Mouse (Mus musculus): ENCODE measurements around the gene Olfr976. TPM values are rescaled to one million over a fixed set of nuclear protein-coding genes. Genes with fewer than 3 reads are reported as not detected.
"Not testable (repeated sequence)": the region's sequence is repeated elsewhere in the genome, so short reads cannot be mapped to it uniquely, and the experiment has no call there.

The Olfr976 gene
- not detected in 2 replicates for polyA plus RNA-seq (2015; fragmentation: Nextera tagmentation; extraction: Ambion mirVana)

DNA sequence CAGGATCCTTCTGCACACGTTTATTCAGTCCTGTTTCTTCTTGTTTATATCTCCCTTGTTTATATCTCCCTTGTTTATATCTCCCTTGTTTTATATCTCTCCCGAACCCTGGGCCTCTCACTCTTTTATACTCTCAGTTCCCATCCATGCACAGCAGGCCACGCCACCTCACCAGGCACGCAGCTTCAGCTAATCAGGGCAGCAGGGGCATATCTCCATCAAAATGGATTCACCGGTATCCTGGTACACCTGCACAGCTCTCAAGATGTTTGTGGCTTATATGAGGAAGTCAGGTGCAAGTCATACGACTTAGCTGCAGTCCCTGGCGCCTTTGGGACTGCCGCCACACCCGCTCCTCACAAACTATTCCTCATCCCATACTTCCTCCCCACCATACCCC, at the start of gene Olfr976:
Olfr976 (minus strand) TSS at position 101 of the 400 bp plus-strand sequence.
- WGBS, result 85% methylated on average over 6 of the region's 9 CpGs
- H3K27me3 ChIP-seq; H3K9ac ChIP-seq; ATAC-seq (ENCODE audit: insufficient number of reproducible peaks, insufficient read depth, low FRiP score, low TSS enrichment, low read depth); H3K27ac ChIP-seq; H3K4me1 ChIP-seq; H3K4me3 ChIP-seq; H3K9me3 ChIP-seq; H3K4me2 ChIP-seq; H3K36me3 ChIP-seq: not testable (repeated sequence)

DNA sequence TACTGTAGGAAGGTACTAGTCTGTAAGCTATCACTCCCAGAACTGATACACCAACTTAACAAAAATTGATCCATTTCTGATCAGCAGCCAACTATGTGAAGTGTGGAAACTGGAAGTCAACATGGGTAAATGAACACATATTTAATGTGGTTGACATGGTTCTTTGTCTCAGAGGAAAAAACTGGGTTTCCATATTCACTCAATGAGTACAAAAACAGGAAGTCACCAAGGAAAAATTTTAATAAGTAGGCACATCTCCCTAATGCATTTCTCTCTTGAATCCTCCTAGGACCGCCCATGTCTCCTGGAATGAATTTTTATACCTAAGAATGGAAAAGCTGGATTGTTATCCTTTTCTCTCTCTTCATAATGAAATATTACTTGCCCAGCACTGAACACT, 48.5 kb upstream of the Olfr976 start, which contains the start of gene Olfr980:
Olfr980 (minus strand) TSS at position 101 of the 400 bp plus-strand sequence.
- Histone ChIP-seq H3K4me3 (no peak within 1 kb of the TSS), H3K4me2 (no peak within 1 kb of the TSS), H3K27ac (no peak within 1 kb of the TSS), H3K27me3 (no peaks in the 10 kb centered on the region), H3K9ac (no peak within 1 kb of the TSS), H3K36me3 (no peaks in the 10 kb centered on the region), H3K9me3 (no peaks in the 10 kb centered on the region), H3K4me1 (no peaks in the 10 kb centered on the region)
- no peak for ATAC-seq (ENCODE audit: insufficient number of reproducible peaks, insufficient read depth, low FRiP score, low TSS enrichment, low read depth)
- 89% methylated on average over 1 of the region's 1 CpGs for WGBS

DNA sequence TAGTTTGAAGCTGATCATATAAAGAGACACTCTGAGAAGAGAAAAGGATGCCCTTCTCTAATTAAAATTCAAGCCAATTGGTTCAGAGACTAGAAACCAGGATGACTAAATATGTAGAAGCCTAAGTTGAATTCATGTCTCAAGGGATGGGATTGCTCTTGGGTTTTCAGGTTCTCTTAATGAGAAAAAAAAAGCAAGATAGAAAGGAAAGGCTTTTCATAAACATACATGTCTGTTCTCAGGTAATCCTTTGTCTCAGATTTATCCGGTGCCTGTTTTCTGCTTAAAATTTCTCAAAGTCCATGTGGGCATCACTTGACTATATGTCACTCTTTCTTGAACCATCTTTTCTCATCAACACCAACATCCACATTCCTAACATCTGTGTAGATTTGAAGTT, 42.4 kb upstream of the Olfr976 start, which contains the start of gene Olfr979:
Olfr979 (minus strand) TSS at position 101 of the 400 bp plus-strand sequence.
- Histone ChIP-seq H3K27me3 (no peaks in the 10 kb centered on the region), H3K27ac (no peak within 1 kb of the TSS), H3K4me1 (no peaks in the 10 kb centered on the region), H3K4me2 (no peak within 1 kb of the TSS), H3K36me3 (no peaks in the 10 kb centered on the region), H3K9me3 (no peaks in the 10 kb centered on the region), H3K4me3 (no peak within 1 kb of the TSS), H3K9ac (no peak within 1 kb of the TSS)
- 100% methylated on average over 1 of the region's 1 CpGs for WGBS
- ATAC-seq (ENCODE audit: insufficient number of reproducible peaks, insufficient read depth, low FRiP score, low TSS enrichment, low read depth), result no peak

DNA sequence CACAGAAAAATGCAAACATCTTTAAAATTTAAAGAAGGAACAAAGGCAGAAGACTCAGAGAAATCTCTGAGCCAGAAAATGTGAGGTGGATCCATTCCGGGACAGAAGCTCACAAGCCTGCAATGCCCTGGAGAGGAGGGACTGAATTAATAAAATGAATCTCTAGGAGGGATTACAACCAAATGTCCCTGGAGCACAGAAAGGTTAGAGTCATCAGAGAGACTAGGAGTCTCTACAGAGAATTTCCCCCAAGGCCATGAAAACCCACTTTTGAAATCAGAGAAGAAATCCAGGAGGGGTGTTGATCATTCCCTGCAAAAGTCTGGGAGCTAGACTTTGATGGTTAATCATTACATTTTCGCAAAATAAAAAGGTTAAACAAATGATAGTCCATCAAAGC, 30.9 kb upstream of the Olfr976 start, which contains the start of gene Olfr978:
Olfr978 (plus strand) TSS at position 301 of the 400 bp plus-strand sequence.
- Histone ChIP-seq H3K4me1 (no peaks in the 10 kb centered on the region), H3K9ac (no peak within 1 kb of the TSS), H3K9me3 (no peaks in the 10 kb centered on the region), H3K36me3 (no peaks in the 10 kb centered on the region), H3K27ac (no peak within 1 kb of the TSS), H3K4me3 (no peak within 1 kb of the TSS), H3K4me2 (no peak within 1 kb of the TSS), H3K27me3 (no peaks in the 10 kb centered on the region)
- WGBS, result 59% methylated on average over 2 of the region's 2 CpGs
- ATAC-seq (ENCODE audit: insufficient number of reproducible peaks, insufficient read depth, low FRiP score, low TSS enrichment, low read depth), result no peak

DNA sequence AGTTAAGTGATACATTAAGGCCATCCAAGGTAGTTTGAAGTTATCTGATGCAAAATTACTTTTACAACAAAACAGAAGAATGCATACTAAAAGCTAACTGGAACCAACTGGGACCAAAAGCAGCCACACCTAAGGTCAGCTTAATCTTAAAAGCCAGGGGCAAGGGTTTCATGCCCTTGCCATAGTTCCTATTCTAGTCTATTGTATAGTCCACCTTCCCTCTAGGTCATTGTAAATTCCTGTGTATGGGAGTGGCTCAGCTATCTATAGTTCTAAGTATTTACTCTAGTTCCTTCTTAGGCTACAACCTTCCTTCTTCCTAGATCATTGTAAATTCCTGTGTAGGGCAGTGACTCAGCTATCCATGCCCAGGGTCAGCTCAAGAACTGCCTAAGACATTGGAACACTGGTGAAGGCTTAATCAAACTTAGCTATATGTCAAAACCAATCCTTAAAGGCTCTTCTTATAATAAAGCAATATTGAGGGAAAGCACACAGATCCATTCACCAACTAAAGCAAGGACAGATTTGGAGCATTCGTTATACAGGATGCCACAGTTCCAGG, 15.7 kb upstream of the Olfr976 start:
- not testable (repeated sequence) for H3K4me2 ChIP-seq; H3K4me3 ChIP-seq; H3K27ac ChIP-seq; H3K9me3 ChIP-seq; H3K27me3 ChIP-seq; H3K9ac ChIP-seq; H3K36me3 ChIP-seq; ATAC-seq (ENCODE audit: insufficient number of reproducible peaks, insufficient read depth, low FRiP score, low TSS enrichment, low read depth); H3K4me1 ChIP-seq
- WGBS, result 80% methylated on average over 1 of the region's 1 CpGs

DNA sequence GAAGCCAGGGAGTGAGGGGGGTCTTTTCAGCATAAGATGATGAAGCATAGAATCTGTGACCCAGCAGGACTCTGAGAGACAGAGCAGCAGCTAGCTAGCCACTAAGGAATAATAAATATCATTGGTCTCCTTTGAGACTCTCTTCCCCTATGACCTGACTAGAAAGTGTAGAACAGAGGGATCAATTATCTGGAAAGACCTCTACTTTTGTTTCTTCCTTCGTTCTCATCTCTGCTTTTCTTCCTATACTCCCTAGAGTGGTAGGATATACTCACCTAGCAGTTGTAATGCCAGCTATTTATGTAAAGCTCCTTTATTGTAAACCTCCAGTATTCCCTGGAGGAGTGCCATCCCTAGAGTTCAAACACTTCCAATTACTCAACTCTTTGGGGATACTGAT, 9.0 kb downstream of the Olfr976 start, which contains the start of gene Olfr975:
Olfr975 (minus strand) TSS at position 101 of the 400 bp plus-strand sequence.
- H3K4me2 ChIP-seq, result no peak within 1 kb of the TSS
- no peaks in the 10 kb centered on the region for H3K27me3 ChIP-seq
- no peak for ATAC-seq (ENCODE audit: insufficient number of reproducible peaks, insufficient read depth, low FRiP score, low TSS enrichment, low read depth)
- H3K36me3 ChIP-seq, result no peaks in the 10 kb centered on the region
- H3K9me3 ChIP-seq, result no peaks in the 10 kb centered on the region
- H3K4me3 ChIP-seq, result no peak within 1 kb of the TSS
- H3K4me1 ChIP-seq, result no peaks in the 10 kb centered on the region
- H3K27ac ChIP-seq, result no peak within 1 kb of the TSS
- 59% methylated on average over 1 of the region's 1 CpGs for WGBS
- no peak within 1 kb of the TSS for H3K9ac ChIP-seq

DNA sequence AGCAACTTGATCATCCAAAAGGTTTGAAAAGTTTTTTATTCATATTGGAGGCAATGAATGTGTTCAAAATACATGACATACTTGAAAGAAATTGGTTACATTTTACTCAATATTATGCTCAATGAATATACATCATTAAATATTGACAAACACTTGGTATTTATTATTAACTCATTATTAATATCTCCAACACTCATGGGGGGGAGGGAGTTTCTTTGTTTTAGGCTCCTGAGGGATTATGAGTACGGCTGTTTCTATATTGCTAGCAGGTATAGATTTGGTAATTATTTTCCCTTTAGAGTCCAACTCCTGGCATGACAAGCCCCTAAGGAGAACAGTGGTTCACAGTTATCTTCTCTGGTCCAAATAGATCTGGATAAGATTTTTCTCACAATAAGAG, 23.7 kb downstream of the Olfr976 start, which contains the start of gene Olfr974:
Olfr974 (plus strand) TSS at position 301 of the 400 bp plus-strand sequence.
- ATAC-seq (ENCODE audit: insufficient number of reproducible peaks, insufficient read depth, low FRiP score, low TSS enrichment, low read depth), result no peak
- Histone ChIP-seq H3K4me1 (no peaks in the 10 kb centered on the region), H3K4me2 (no peak within 1 kb of the TSS), H3K27ac (no peak within 1 kb of the TSS), H3K9me3 (no peaks in the 10 kb centered on the region), H3K36me3 (no peaks in the 10 kb centered on the region), H3K27me3 (no peaks in the 10 kb centered on the region), H3K9ac (no peak within 1 kb of the TSS), H3K4me3 (no peak within 1 kb of the TSS)
- WGBS, result 80% methylated on average over 1 of the region's 1 CpGs

DNA sequence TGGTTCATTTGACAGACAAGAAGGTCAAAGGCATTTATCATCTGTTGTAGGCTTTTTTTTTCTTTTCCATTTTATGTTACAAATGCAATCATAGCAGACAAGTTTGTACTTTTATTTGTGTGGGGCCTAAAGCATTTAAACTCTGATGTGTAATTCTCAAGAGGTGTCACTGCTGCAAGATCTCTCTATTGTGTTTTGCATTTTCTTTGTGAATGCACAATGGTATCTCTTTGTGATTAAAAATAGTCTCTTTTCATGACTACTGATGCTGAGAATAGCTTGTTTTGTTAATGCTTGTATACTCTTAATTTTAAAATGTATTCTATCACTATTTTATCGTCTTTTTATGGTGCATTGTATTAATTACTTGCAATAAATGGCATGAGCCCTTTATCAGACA, 32.1 kb downstream of the Olfr976 start:
- not testable (repeated sequence) for ATAC-seq (ENCODE audit: insufficient number of reproducible peaks, insufficient read depth, low FRiP score, low TSS enrichment, low read depth); H3K4me1 ChIP-seq; H3K27ac ChIP-seq; H3K9ac ChIP-seq; H3K4me3 ChIP-seq; H3K27me3 ChIP-seq; H3K4me2 ChIP-seq; H3K9me3 ChIP-seq; H3K36me3 ChIP-seq
- 67% methylated on average over 1 of the region's 1 CpGs for WGBS

DNA sequence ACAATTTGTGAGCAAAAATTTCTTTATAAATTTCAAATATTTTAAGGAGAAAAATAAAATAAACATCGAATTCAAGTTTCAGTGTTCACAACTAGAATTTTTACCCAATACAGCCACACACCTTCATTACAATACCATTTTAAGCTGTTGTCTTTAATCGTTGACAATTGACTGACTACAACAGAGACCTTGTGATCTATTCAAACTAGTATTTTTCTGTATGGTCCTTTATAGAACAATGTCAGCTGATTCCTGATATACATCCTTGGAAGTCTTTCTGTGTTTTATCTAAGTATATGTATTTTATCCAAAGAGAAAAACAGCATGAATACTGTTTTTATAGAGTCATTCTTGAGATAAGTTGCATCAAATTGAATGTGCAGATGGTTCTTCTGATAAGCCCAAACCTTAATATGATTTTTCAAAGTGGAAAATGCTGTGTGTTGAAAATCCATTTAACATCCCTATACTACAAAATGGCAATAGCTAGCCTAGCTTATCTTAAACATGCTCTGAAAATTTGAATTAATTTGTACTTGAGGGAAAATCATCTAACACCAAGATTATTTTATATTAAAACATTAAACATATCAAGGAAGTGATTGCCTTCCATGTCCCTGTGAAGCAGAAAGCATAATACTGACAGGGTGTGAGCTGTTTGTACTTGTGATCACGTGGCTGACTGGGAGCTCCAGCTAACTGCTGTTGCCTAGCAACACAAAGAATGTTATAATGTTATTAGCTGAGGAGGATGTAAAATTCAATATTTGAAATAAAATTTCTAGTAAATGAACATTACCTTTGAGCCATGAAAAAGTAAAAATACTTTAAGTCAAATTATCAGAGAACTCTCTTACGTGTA, 32.7 kb downstream of the Olfr976 start:
- ATAC-seq (ENCODE audit: insufficient number of reproducible peaks, insufficient read depth, low FRiP score, low TSS enrichment, low read depth); H3K4me1 ChIP-seq; H3K4me2 ChIP-seq; H3K27me3 ChIP-seq; H3K36me3 ChIP-seq; H3K9ac ChIP-seq; H3K9me3 ChIP-seq; H3K4me3 ChIP-seq; H3K27ac ChIP-seq: not testable (repeated sequence)
- no CpG with 5 or more reads among the region's 4 CpGs for WGBS

DNA sequence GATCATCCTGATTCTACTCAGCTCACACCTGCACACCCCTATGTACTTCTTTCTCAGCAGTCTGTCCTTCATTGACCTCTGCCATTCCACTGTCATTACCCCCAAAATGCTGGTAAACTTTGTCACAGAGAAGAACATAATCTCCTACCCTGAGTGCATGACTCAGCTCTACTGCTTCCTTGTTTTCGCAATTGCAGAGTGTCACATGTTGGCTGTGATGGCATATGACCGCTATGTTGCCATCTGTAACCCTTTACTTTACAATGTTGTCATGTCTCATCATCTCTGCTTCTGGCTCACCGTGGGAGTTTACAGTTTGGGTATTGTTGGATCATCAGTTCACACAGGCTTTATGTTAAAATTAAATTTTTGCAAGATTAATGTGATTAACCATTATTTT, 51.0 kb downstream of the Olfr976 start:
- Histone ChIP-seq H3K4me1 (no peaks in the 10 kb centered on the region), H3K4me3 (no peak overlapping the region)
- WGBS, result 77% methylated on average over 3 of the region's 3 CpGs

DNA sequence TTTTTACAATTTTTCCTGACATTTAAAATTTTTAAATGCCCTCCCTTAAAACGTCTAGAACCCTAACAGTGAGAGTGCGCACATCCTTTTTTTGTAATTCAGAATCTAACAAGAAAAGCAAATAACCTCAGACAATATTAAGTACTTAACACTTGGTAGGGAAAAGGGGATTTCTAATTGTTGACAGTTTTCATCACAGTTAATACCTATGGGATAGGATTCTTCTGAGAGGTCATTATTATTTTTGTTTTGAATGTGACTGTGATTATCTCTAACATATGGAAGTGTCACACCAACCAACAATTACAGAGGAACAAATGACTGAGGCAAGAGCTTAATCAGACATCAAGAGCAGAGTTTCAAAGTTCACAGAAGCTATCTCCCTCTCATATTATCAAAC, 53.9 kb downstream of the Olfr976 start, which contains the start of gene Olfr229:
Olfr229 (plus strand) TSS at position 301 of the 400 bp plus-strand sequence.
- H3K27me3 ChIP-seq, result no peaks in the 10 kb centered on the region
- no peak within 1 kb of the TSS for H3K4me2 ChIP-seq
- no peaks in the 10 kb centered on the region for H3K9me3 ChIP-seq
- no peaks in the 10 kb centered on the region for H3K4me1 ChIP-seq
- 62% methylated on average over 2 of the region's 2 CpGs for WGBS
- H3K4me3 ChIP-seq, result no peak within 1 kb of the TSS
- H3K36me3 ChIP-seq, result no peaks in the 10 kb centered on the region
- no peak for ATAC-seq (ENCODE audit: insufficient number of reproducible peaks, insufficient read depth, low FRiP score, low TSS enrichment, low read depth)
- H3K27ac ChIP-seq, result no peak within 1 kb of the TSS
- H3K9ac ChIP-seq, result no peak within 1 kb of the TSS

More for the DNA sequence above, 51.0 kb downstream of the Olfr976 start:
- Histone ChIP-seq H3K27ac (no peak overlapping the region), H3K9ac (no peak overlapping the region), H3K4me2 (no peak overlapping the region), H3K36me3 (no peaks in the 10 kb centered on the region), H3K27me3 (no peaks in the 10 kb centered on the region), H3K9me3 (no peaks in the 10 kb centered on the region)
- ATAC-seq (ENCODE audit: insufficient number of reproducible peaks, insufficient read depth, low FRiP score, low TSS enrichment, low read depth), result no peak

DNA sequence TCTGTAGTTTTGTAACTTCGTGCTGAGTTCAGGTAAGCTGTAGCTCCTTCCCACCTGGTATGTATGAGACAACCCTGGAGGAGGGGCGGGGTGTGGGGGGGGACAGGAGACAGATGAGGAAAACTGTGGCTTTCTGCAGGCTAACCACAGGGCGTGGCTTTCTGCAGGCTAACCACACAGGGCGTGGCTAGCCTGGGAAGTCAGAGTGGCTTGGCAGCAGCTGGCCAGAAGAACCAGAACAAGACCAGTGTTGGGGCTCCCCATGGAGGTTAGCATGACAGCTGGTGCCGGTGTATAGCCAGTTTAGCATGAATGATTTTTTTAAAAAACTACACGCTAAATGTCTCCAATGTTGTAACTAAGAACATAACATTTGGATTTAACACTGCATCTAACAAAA, 55.8 kb downstream of the Olfr976 start:
- no peak for ATAC-seq (ENCODE audit: insufficient number of reproducible peaks, insufficient read depth, low FRiP score, low TSS enrichment, low read depth)
- no peaks in the 10 kb centered on the region for H3K9me3 ChIP-seq
- H3K27ac ChIP-seq, result no peak overlapping the region
- H3K9ac ChIP-seq, result no peak overlapping the region
- 74% methylated on average over 6 of the region's 6 CpGs for WGBS
- no peaks in the 10 kb centered on the region for H3K4me1 ChIP-seq
- H3K27me3 ChIP-seq, result no peaks in the 10 kb centered on the region
- no peak overlapping the region for H3K4me3 ChIP-seq
- H3K4me2 ChIP-seq, result no peak overlapping the region
- no peaks in the 10 kb centered on the region for H3K36me3 ChIP-seq

Measured in embryonic facial prominence, embryonic 13.5 days (tissue).